Mouse (Mus musculus) cerebellum, adult 8-10 months (tissue): ENCODE data around the gene Asb5.
"Not testable (repeated sequence)": the region's sequence is repeated elsewhere in the genome, so short reads cannot be mapped to it uniquely, and the experiment has no call there.

Experiments
- DNase-seq: peaks from one replicate; pipeline ENCODE4 v3.0.0; 2022

Gene Asb5

GRCm38 (mm10) chr8:54541331-54541730, 12.0 kb downstream of the Asb5 start:
- DNase-seq, result no peak

GRCm38 (mm10) chr8:54548383-54548782, 19.0 kb downstream of the Asb5 start:
- no peak for DNase-seq

- DNase-seq, result no peak
Measured at GRCm38 (mm10) chr8:54550026-54550574, 20.7 kb downstream of the Asb5 start.

- no peak for DNase-seq
Measured at GRCm38 (mm10) chr8:54554921-54555320, 25.5 kb downstream of the Asb5 start.

GRCm38 (mm10) chr8:54562137-54562536, 32.8 kb downstream of the Asb5 start:
- no peak for DNase-seq

GRCm38 (mm10) chr8:54565181-54565580, 35.8 kb downstream of the Asb5 start:
- DNase-seq, result no peak

GRCm38 (mm10) chr8:54565603-54566260, 36.4 kb downstream of the Asb5 start:
- no peak for DNase-seq

GRCm38 (mm10) chr8:54567168-54567567, 37.8 kb downstream of the Asb5 start:
- no peak for DNase-seq

GRCm38 (mm10) chr8:54570618-54571609, 41.5 kb downstream of the Asb5 start:
- no peak for DNase-seq

GRCm38 (mm10) chr8:54581436-54581835, 52.1 kb downstream of the Asb5 start:
- no peak for DNase-seq

- DNase-seq, result no peak
Measured at GRCm38 (mm10) chr8:54582886-54583285, 53.5 kb downstream of the Asb5 start.

GRCm38 (mm10) chr8:54594634-54595033, 65.3 kb downstream of the Asb5 start:
- no peak for DNase-seq

- no peak for DNase-seq
Measured at GRCm38 (mm10) chr8:54596051-54596450, 66.7 kb downstream of the Asb5 start.

GRCm38 (mm10) chr8:54596940-54597339, 67.6 kb downstream of the Asb5 start:
- no peak for DNase-seq

GRCm38 (mm10) chr8:54597386-54597785, 68.0 kb downstream of the Asb5 start:
- DNase-seq, result no peak

- DNase-seq, result no peak
Measured at GRCm38 (mm10) chr8:54600671-54601251, 71.4 kb downstream of the Asb5 start, which contains the start of gene Spata4. Gene Spata4, plus strand, starts transcription at chr8:54600781.

GRCm38 (mm10) chr8:54603440-54603839, 74.1 kb downstream of the Asb5 start:
- no peak for DNase-seq

GRCm38 (mm10) chr8:54609336-54609735, 80.0 kb downstream of the Asb5 start:
- DNase-seq, result no peak

GRCm38 (mm10) chr8:54610238-54610637, 80.9 kb downstream of the Asb5 start:
- DNase-seq, result no peak

- not testable (repeated sequence) for DNase-seq
Measured at GRCm38 (mm10) chr8:54616710-54617109, 87.3 kb downstream of the Asb5 start.
